Mouse (Mus musculus) retina, postnatal 1 day (tissue): ENCODE measurements at regions not wholly inside any gene's neighbourhood (a gene's known extent, or its start where the extent isn't known, plus 50 kb on each side); places are given as distances from the start of the nearest gene placed in this dataset.
A peak's percentile ranks its signal among the peaks of the same experiment; 100 is the strongest.

ENCODE experiments used
- DNase-seq: peaks from one replicate; pipeline ENCODE4 v3.0.0-alpha.2; 2012

GRCm38 (mm10) chr10:96330639-96331487 is 194.5 kb downstream of the Gm5426 start:
- no peak for DNase-seq

GRCm38 (mm10) chr10:96332731-96333201 is 196.4 kb downstream of the Gm5426 start:
- DNase-seq = no peak

- DNase-seq = no peak
Measured at GRCm38 (mm10) chr10:96333224-96333623, 196.8 kb downstream of the Gm5426 start.

GRCm38 (mm10) chr10:96336271-96336670 is 199.9 kb downstream of the Gm5426 start:
- DNase-seq = no peak

GRCm38 (mm10) chr10:96337088-96337666 is 200.8 kb downstream of the Gm5426 start:
- no peak for DNase-seq

GRCm38 (mm10) chr10:96337797-96338608 is 201.6 kb downstream of the Gm5426 start:
- no peak for DNase-seq

- DNase-seq = no peak
Measured at GRCm38 (mm10) chr10:96338609-96338978, 202.2 kb downstream of the Gm5426 start.

- no peak for DNase-seq
Measured at GRCm38 (mm10) chr10:96342476-96342875, 206.1 kb downstream of the Gm5426 start.

GRCm38 (mm10) chr10:96343666-96344065 is 207.3 kb downstream of the Gm5426 start:
- DNase-seq = no peak

GRCm38 (mm10) chr10:96350692-96351091 is 214.3 kb downstream of the Gm5426 start:
- DNase-seq = no peak

GRCm38 (mm10) chr10:96351320-96351719 is 214.9 kb downstream of the Gm5426 start:
- DNase-seq = no peak

- no peak for DNase-seq
Measured at GRCm38 (mm10) chr10:96356980-96357624, 220.7 kb downstream of the Gm5426 start.

GRCm38 (mm10) chr10:96357632-96358031 is 221.2 kb downstream of the Gm5426 start:
- DNase-seq = no peak

- no peak for DNase-seq
Measured at GRCm38 (mm10) chr10:96358984-96359383, 222.6 kb downstream of the Gm5426 start.

- DNase-seq = no peak
Measured at GRCm38 (mm10) chr10:96362211-96362610, 225.8 kb downstream of the Gm5426 start.

- DNase-seq = no peak
Measured at GRCm38 (mm10) chr10:96363867-96364266, 227.5 kb downstream of the Gm5426 start.

GRCm38 (mm10) chr10:96365101-96365500 is 228.7 kb downstream of the Gm5426 start:
- DNase-seq = no peak

GRCm38 (mm10) chr10:96366871-96367270 is 230.5 kb downstream of the Gm5426 start:
- no peak for DNase-seq

- DNase-seq = peak; percentile 49
Measured at GRCm38 (mm10) chr10:96370547-96371320, 234.3 kb downstream of the Gm5426 start.

GRCm38 (mm10) chr10:96371321-96371653 is 234.9 kb downstream of the Gm5426 start:
- peak; percentile 46 for DNase-seq

- DNase-seq = peak; percentile 24
Measured at GRCm38 (mm10) chr10:96372616-96373346, 236.4 kb downstream of the Gm5426 start.
